Mouse (Mus musculus) kidney, embryonic 14.5 days (tissue): ENCODE data around the gene Suco. TPM values are rescaled to one million over a fixed set of nuclear protein-coding genes. Genes with fewer than 3 reads are reported as not detected.

Source experiments
- ATAC-seq: fragments of 200-750 bp; cut with Nextera tagmentation; 2 replicates; pipeline ENCODE4 v1.8.0; 2017; ENCODE audit warnings: moderate number of reproducible peaks, mild to moderate bottlenecking, moderate TSS enrichment, moderate library complexity; ENCODE audit not compliant: low FRiP score, low TSS enrichment
- H3K27ac ChIP-seq: fragments of 300-500 bp; sonication (generic); 2 replicates; pipeline ENCODE4 v1.5.1; 2014; ENCODE audit warnings: low read depth, mild to moderate bottlenecking, low read length, moderate library complexity, mixed read lengths
- H3K27me3 ChIP-seq: fragments of 300-500 bp; sonication (generic); 2 replicates; pipeline ENCODE4 v1.6.1; 2014; ENCODE audit warnings: mild to moderate bottlenecking, low read length; ENCODE audit not compliant: control insufficient read depth, insufficient read depth
- H3K36me3 ChIP-seq: fragments of 300-500 bp; sonication (generic); 2 replicates; pipeline ENCODE4 v1.6.1; 2014; ENCODE audit warnings: low read length, mixed read lengths; ENCODE audit not compliant: control insufficient read depth, insufficient read depth
- H3K4me1 ChIP-seq: fragments of 300-500 bp; sonication (generic); 2 replicates; pipeline ENCODE4 v1.6.1; 2014; ENCODE audit warnings: low read length, mixed read lengths; ENCODE audit not compliant: control insufficient read depth, insufficient read depth
- H3K4me2 ChIP-seq: fragments of 300-500 bp; sonication (generic); replicated peaks from 2 replicates; pipeline ENCODE4 v1.6.1; 2014; ENCODE audit warnings: low read depth, mild to moderate bottlenecking, low read length
- H3K4me3 ChIP-seq: fragments of 300-500 bp; sonication (generic); 2 replicates; pipeline ENCODE4 v1.5.1; 2014; ENCODE audit warnings: mild to moderate bottlenecking, low read length
- H3K9ac ChIP-seq: fragments of 300-500 bp; sonication (generic); 2 replicates; pipeline ENCODE4 v1.6.1; 2014; ENCODE audit warnings: low read depth, mild to moderate bottlenecking, low read length, moderate library complexity
- H3K9me3 ChIP-seq: fragments of 300-500 bp; sonication (generic); 2 replicates; pipeline ENCODE4 v1.6.1; 2016; ENCODE audit warnings: low read length; ENCODE audit not compliant: control insufficient read depth
- WGBS: fragments of 180-500 bp; shearing (Covaris S2); extraction: QIAGEN DNeasy Blood & Tissue Kit; methylation state at CpG from one replicate; pipeline ENCODE4 v1.1.7; 2014; 5-methylcytosine and 5-hydroxymethylcytosine counted together
- polyA plus RNA-seq: library from polyadenylated mRNA; unstranded; fragments of >200 nt; fragmentation: Nextera tagmentation; extraction: Ambion mirVana; gene quantifications from 2 replicates; pipeline ENCODE4 v1.2.1, GENCODE M21; 2014

Gene Suco
- polyA plus RNA-seq, 1 experiment from 2014 or later: 30.6 TPM

DNA sequence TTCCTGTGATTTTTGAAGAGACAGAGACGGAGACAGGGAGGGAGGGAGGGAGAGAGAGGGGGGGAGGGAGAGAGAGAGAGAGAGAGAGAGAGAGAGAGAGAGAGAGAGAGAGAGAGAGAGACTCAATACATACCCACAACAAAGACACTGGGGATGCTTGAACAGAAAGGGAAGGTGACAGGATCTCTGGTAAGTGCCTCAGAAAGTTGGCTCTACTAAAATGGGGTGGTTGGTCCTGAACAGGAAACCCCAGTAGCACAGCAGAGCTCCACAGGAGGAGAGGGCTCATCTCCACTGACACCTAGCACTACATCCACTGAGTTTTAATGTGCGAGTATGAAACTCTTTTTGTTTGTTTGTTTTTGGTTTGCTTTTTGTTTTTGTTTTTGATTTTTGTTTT is 75.2 kb downstream of the Suco start:
- H3K27ac ChIP-seq: no peak overlapping the region
- WGBS: 79% methylated on average over 2 of the region's 2 CpGs
- H3K9me3 ChIP-seq: no peaks in the 10 kb centered on the region
- H3K4me3 ChIP-seq: no peak overlapping the region
- ATAC-seq: no peak
- H3K4me1 ChIP-seq: no peaks in the 10 kb centered on the region
- no peaks in the 10 kb centered on the region for H3K27me3 ChIP-seq
- H3K4me2 ChIP-seq: no peak overlapping the region
- H3K36me3 ChIP-seq: no peaks in the 10 kb centered on the region
- H3K9ac ChIP-seq: no peak overlapping the region

- Histone ChIP-seq H3K4me2 (no peak overlapping the region), H3K9me3 (no peaks in the 10 kb centered on the region), H3K9ac (no peak overlapping the region), H3K27ac (no peak overlapping the region), H3K27me3 (no peaks in the 10 kb centered on the region), H3K36me3 (no peaks in the 10 kb centered on the region), H3K4me1 (no peaks in the 10 kb centered on the region), H3K4me3 (no peak overlapping the region)
- no peak for ATAC-seq
These were observed 76.2 kb downstream of the Suco start for GRCm38 (mm10) chr1:161800256-161800655.

DNA sequence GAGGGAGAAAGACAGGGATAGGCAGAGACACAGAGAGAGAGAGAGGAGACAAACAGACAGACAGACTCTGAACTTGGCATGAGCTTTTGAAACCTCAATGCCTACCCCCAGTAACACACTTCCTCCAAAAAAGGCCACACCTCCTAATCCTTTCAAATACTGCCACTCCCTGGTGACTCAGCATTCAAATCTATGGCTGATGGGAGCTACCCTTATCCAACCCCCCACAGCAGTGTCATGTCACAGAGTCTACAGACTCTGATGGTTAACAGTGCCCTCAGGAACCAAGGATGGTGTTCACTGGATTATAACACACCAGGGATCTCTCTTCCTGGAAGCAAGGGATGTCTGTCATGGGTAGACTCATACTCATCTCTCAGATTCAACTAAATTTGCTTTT is 76.7 kb downstream of the Suco start:
- Histone ChIP-seq H3K36me3 (no peaks in the 10 kb centered on the region), H3K4me3 (no peak overlapping the region), H3K9ac (no peak overlapping the region), H3K27ac (no peak overlapping the region), H3K4me1 (no peaks in the 10 kb centered on the region), H3K4me2 (no peak overlapping the region), H3K27me3 (no peaks in the 10 kb centered on the region), H3K9me3 (no peaks in the 10 kb centered on the region)
- no peak for ATAC-seq

DNA sequence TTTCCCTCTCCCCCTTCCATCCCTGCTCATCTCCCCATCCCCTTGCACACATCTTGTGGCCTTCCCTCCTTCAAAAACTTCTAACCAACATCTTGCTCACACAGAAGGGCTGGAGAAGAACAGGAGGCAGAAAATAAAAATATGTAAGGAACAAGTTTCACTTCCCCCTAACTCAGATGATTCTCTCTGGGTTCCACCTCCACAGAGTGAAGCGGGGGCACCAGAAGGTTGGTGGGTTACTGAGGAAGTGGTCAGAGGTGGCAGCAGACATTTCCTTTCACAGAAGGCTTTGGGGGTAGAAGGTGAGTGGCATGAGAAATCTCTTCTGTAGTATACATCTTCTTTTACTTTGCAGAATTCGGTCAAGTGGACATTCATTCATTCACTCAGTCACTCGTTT is 77.6 kb downstream of the Suco start:
- no peak overlapping the region for H3K4me2 ChIP-seq
- H3K4me3 ChIP-seq: no peak overlapping the region
- ATAC-seq: no peak
- 96% methylated on average over 3 of the region's 3 CpGs for WGBS
- H3K9me3 ChIP-seq: no peaks in the 10 kb centered on the region
- no peak overlapping the region for H3K9ac ChIP-seq
- no peaks in the 10 kb centered on the region for H3K4me1 ChIP-seq
- H3K27ac ChIP-seq: no peak overlapping the region
- H3K36me3 ChIP-seq: no peaks in the 10 kb centered on the region
- H3K27me3 ChIP-seq: no peaks in the 10 kb centered on the region

DNA sequence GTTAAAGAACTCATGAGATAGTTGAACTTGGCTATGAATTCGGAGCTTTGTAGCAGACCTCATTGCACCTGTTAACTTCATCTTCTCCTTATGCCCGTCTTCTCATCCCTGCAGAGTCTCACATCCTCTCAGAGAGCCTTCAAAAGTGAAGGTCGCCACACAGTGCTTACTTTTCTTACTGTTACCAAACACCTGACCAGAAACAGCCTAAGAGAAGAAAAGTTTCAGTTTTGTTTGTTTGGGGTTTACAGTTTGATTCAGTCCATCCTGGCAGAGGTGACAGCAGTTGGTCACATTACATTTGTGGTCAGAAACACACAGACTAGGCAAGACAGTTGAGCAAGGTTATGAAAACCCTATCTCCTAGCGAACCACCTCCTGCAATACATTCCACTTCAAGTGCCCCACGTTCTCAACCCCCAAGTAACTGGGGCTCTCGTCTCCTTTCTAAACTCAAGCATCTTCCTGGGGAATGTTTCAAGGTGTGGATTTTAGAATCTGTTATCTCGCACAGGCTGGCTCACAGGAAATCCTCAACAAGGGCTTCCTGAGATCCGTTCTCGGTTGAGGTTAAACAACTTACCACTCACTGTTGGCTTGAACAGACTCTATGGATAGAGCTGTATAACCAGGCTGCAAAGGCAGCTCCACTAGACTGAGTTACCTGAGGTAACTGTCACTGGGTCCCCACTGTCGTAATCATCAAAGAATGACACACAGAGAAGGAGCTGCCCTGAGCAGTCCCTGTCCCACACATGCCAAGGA is 81.9 kb downstream of the Suco start:
- WGBS: 84% methylated on average over 10 of the region's 10 CpGs
- ATAC-seq: no peak
- Histone ChIP-seq H3K9me3 (no peaks in the 10 kb centered on the region), H3K4me3 (no peak overlapping the region), H3K27ac (no peak overlapping the region), H3K4me1 (no peaks in the 10 kb centered on the region), H3K36me3 (no peaks in the 10 kb centered on the region), H3K9ac (no peak overlapping the region), H3K27me3 (no peaks in the 10 kb centered on the region), H3K4me2 (no peak overlapping the region)

GRCm38 (mm10) chr1:161793321-161793720 is 83.2 kb downstream of the Suco start:
- Histone ChIP-seq H3K4me2 (no peak overlapping the region), H3K36me3 (no peaks in the 10 kb centered on the region), H3K4me1 (no peaks in the 10 kb centered on the region), H3K27me3 (no peaks in the 10 kb centered on the region), H3K9me3 (no peaks in the 10 kb centered on the region), H3K9ac (no peak overlapping the region), H3K4me3 (no peak overlapping the region), H3K27ac (no peak overlapping the region)
- WGBS: 72% methylated on average over 3 of the region's 3 CpGs
- no peak for ATAC-seq

GRCm38 (mm10) chr1:161792687-161792969 is 83.9 kb downstream of the Suco start:
- H3K4me3 ChIP-seq: no peak overlapping the region
- no peak overlapping the region for H3K4me2 ChIP-seq
- H3K4me1 ChIP-seq: no peaks in the 10 kb centered on the region
- no peak overlapping the region for H3K9ac ChIP-seq
- H3K27ac ChIP-seq: no peak overlapping the region
- no peaks in the 10 kb centered on the region for H3K36me3 ChIP-seq
- 97% methylated on average over 4 of the region's 4 CpGs for WGBS
- H3K9me3 ChIP-seq: no peaks in the 10 kb centered on the region
- H3K27me3 ChIP-seq: no peaks in the 10 kb centered on the region
- ATAC-seq: no peak

DNA sequence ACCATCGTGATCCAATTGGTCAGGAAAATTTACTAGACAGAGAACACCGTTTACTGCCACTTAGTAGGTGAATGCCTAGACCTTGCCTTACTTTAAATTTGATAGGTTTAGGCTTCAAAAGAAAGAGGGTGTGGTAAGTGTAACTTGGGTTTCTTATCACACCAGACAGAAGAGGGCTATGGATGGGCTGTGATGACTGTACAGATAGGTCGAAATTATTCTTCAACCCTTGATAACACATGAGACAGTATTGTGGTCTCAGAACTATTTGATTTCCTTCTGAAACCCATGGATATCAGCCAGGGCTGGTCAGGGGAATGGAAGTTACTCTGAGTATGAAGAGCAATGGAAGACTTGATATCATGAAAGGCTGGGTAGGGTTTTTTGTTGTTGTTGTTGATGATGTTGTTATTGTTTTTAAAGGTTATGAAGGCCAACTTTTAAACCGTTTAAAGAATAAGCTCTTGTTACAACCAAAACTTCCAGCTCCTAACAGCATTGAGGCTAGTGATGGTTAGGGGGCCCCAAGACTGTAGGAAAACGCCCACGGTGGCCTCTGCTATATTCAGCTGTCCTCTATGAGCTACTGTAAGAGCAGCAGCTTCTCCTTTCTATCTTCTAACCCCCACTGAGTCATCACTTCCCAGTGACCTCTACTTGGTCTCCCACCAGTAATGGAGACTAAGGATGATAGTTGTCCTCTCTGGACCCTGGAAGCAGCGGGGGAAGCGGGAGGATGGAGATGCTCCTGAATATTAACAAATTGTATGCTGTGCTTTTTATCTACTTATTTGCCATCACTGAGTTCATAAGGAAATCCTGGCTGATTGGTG is 84.4 kb downstream of the Suco start:
- H3K9ac ChIP-seq: no peak overlapping the region
- H3K27ac ChIP-seq: no peak overlapping the region
- H3K4me1 ChIP-seq: no peaks in the 10 kb centered on the region
- no peak for ATAC-seq
- no peaks in the 10 kb centered on the region for H3K36me3 ChIP-seq
- H3K4me3 ChIP-seq: no peak overlapping the region
- no peaks in the 10 kb centered on the region for H3K27me3 ChIP-seq
- no peak overlapping the region for H3K4me2 ChIP-seq
- no peaks in the 10 kb centered on the region for H3K9me3 ChIP-seq
- 88% methylated on average over 8 of the region's 8 CpGs for WGBS

DNA sequence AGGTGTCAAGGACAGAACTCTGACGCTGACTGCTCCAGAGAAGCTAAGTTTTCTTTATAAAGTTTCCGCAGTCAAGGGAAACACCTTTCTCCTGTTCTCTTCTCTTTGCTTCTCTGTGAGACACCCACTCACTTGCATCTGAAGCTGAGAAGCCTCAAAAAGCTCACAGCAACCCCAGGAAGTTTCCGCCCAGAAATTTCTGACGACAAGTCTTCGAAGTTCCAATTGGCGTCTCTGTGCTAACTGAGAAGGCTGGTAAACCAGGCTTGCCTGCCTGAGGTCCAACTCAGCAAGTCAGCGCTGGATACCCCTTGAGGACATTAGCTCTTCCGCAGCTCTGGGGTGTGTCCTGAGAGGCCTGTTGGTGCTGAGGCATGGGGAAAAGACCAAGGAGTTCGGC is 88.1 kb downstream of the Suco start, which contains the start of gene Fasl:
Gene Fasl (minus strand): TSS at position 157 of the 400 bp plus-strand sequence.
- no peak within 1 kb of the TSS for H3K4me3 ChIP-seq
- ATAC-seq: no peak
- no peak within 1 kb of the TSS for H3K4me2 ChIP-seq
- H3K27ac ChIP-seq: no peak within 1 kb of the TSS
- H3K4me1 ChIP-seq: no peaks in the 10 kb centered on the region
- no peaks in the 10 kb centered on the region for H3K27me3 ChIP-seq
- H3K9ac ChIP-seq: no peak within 1 kb of the TSS
- H3K36me3 ChIP-seq: no peaks in the 10 kb centered on the region
- H3K9me3 ChIP-seq: no peaks in the 10 kb centered on the region
- 82% methylated on average over 9 of the region's 9 CpGs for WGBS
